Mouse (Mus musculus) activated CD4-positive, CD25-positive, alpha-beta regulatory T cell (primary cell): Measurements from ENCODE around the gene Zfp882. TPM values are rescaled to one million over a fixed set of nuclear protein-coding genes. Genes with fewer than 3 reads are reported as not detected.

Experiments used
- polyA plus RNA-seq, 2 experiments: library from polyadenylated mRNA; unstranded; fragments of 100-300 nt; shearing (Covaris generic); gene quantifications; one replicate each; pipeline ENCODE4 v1.2.1; 2017

The Zfp882 gene
- 1 to 10 TPM; 4.1 to 6.3 TPM for polyA plus RNA-seq

GRCm38 (mm10) chr8:71908309-71909261 is at the start of gene Zfp882, which contains the start of gene Zfp617:
Zfp882 (plus strand) TSS chr8:71908608.
Zfp617 (plus strand) TSS chr8:71908635.

GRCm38 (mm10) chr8:71881618-71882274 is 26.7 kb upstream of the Zfp882 start, which contains the start of gene Zfp709:
Zfp709 (plus strand) TSS chr8:71882019.

GRCm38 (mm10) chr8:71950482-71951221 is 42.2 kb downstream of the Zfp882 start, which contains the start of gene Zfp961:
Zfp961 (plus strand) TSS chr8:71951038.

Other genes with a start within 250 kb of the Zfp882 start
- gene Unc13a, start 236.9 kb upstream of the Zfp882 start, polyA plus RNA-seq: 1 to 10 TPM; 1.1 to 1.3 TPM
- gene Jak3, start 232.3 kb upstream of the Zfp882 start, polyA plus RNA-seq: 100 to 1,000 TPM; 105 to 188 TPM
- gene Insl3, start 219.4 kb upstream of the Zfp882 start, polyA plus RNA-seq: 10 to 100 TPM; 53.6 to 59.0 TPM
- gene B3gnt3, start 206.8 kb upstream of the Zfp882 start, polyA plus RNA-seq: 1 to 10 TPM; 4.3 to 5.4 TPM
- 100 to 1,000 TPM; 173 to 255 TPM for gene Fcho1, start 182.9 kb upstream of the Zfp882 start, polyA plus RNA-seq
- gene Zfp709, start 26.6 kb upstream of the Zfp882 start, polyA plus RNA-seq: 10 to 100 TPM in 1 of 2 experiments, 1 to 10 TPM in 1; 7.2 to 10.5 TPM
- 10 to 100 TPM; 14.0 to 16.7 TPM for gene Zfp617, start within 50 bp of the Zfp882 start, polyA plus RNA-seq
- 10 to 100 TPM; 21.4 to 26.6 TPM for gene Zfp961, start 42.4 kb downstream of the Zfp882 start, polyA plus RNA-seq
- gene Cyp4f18, start 101.0 kb downstream of the Zfp882 start, polyA plus RNA-seq: 1 to 10 TPM in 1 of 2 experiments, under 1 TPM in 1; 0.38 to 5.8 TPM
- gene Olfr372, start 132.6 kb downstream of the Zfp882 start, polyA plus RNA-seq: under 1 TPM; 0.11 to 0.52 TPM
- gene Olfr373, start 174.6 kb downstream of the Zfp882 start, polyA plus RNA-seq: under 1 TPM; 0.18 to 0.42 TPM
- gene Olfr374, start 198.4 kb downstream of the Zfp882 start, polyA plus RNA-seq: under 1 TPM; 0.10 to 0.33 TPM
- gene Tpm4, start 226.4 kb downstream of the Zfp882 start, polyA plus RNA-seq: 100 to 1,000 TPM; 214 to 470 TPM